Mouse (Mus musculus) lung, postnatal 0 days (tissue): Measurements from ENCODE around the gene Psap.

Experiments used
- CTCF ChIP-seq: IDR thresholded peaks from 2 replicates; pipeline ENCODE4 v1.5.1; 2016; ENCODE audit warnings: antibody characterized with exemption, mild to moderate bottlenecking
- EP300 ChIP-seq: IDR thresholded peaks from 2 replicates; pipeline ENCODE4 v1.6.1; 2016; ENCODE audit warnings: antibody characterized with exemption, mild to moderate bottlenecking, control low read depth

GRCm38 (mm10) chr10:60245041-60245440 lies 32.4 kb upstream of the Psap start:
- TF ChIP-seq CTCF (peak; percentile 100), EP300 (no peak)
